Mouse (Mus musculus): ENCODE measurements around the gene Gdi2.
"Not testable (repeated sequence)": the region's sequence is repeated elsewhere in the genome, so short reads cannot be mapped to it uniquely, and the experiment has no call there.

Gene Gdi2

DNA sequence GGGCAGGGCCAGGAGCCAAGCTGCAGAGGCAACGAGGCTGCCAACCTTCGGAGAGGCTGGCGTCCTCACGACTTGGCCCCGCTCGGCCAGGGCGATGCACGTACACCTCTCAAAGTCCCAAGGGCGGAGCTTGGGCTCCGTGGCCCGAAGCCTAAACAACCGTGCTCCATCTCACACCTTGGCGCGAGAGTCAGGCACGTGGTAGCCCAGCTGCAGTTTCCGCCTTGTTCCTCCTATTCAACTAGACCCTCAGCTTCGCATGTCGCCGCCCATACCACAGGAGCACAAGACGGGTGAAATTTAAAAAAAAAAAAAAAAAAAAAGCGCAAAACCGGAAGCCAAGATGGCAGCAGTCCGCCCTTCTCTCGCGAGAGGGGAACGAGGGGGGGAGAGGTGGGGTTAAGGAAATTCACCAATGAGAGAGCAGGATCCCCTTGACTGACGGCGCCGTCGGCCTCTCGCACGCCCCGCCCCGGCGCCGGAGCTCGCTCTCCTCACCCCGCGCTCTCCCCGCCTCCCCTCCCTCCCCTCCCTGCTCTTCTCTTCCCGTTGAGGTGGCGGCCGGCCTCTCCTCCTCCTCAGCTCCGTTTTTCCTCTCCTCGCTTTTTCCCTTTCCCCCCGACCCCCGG, at the start of gene Gdi2:
Gene Gdi2 (plus strand): TSS at position 470 of the 629 bp plus-strand sequence.
- DNase-seq (ENCODE audit: inconsistent age in 2 of 2, low spot score in 1 of 2) = peak; percentile 96 to 98

DNA sequence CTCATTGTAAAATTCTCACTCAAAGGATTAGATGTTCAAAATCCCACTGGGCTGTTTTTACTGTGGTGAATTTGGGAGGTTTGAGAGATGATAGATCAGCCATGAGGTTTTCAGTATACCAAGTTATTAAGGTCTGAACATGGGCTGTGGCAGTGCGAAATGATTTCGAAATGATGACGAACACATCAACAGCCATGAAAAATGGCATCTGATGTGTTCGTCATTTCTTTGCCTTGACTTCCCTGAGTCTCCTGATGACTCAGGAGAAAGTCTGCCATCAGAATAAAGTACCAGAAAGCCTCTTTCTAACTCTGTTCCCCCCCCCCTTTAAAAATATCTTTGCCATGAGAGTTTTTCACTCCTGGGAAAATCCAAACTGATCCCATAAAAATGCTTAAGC, 42.3 kb upstream of the Gdi2 start:
- peak in 1 of 2 experiments; percentile 57 for DNase-seq (ENCODE audit: inconsistent age in 2 of 2, low spot score in 1 of 2)

DNA sequence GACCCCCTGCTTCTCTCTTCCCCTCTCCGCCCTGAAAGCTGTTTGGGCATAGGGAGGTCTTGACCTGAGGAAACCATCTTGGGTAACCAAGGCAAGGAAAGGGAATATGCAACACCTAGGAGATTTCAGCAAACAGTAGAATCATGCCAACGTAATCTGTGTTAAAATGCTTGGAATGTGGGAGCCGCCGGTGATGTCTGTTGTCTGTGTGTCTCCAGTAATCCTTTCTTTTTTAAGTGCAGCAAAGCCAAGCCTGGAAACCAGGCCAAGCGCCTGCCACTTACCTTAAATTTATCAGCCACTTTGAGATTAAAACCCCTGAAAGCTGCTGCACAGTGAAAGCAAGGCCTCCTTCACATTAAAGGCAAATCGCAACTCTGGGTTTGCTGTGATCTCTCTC, 36.8 kb upstream of the Gdi2 start:
- DNase-seq (ENCODE audit: inconsistent age in 2 of 2, low spot score in 1 of 2) = not testable (repeated sequence)

DNA sequence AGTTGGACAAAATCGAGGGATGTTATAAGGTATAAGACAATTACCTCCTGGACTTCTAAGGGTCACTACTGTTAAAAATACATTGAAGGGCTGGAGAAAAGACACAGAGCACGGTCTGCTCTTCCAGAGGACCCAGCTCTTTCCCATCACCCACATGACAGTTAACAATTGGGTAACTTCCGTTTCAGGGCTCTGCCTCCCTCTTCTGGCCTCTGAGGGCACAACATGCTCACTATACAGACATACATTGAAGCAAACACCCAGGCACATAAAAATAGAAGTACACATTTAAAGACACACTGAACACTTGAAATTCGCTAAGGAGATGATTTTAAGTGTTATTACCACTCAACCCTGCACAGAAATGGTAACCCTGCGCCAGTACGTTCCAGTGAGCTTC, 22.5 kb upstream of the Gdi2 start:
- peak in 1 of 2 experiments; percentile 39 for DNase-seq (ENCODE audit: inconsistent age in 2 of 2, low spot score in 1 of 2)

DNA sequence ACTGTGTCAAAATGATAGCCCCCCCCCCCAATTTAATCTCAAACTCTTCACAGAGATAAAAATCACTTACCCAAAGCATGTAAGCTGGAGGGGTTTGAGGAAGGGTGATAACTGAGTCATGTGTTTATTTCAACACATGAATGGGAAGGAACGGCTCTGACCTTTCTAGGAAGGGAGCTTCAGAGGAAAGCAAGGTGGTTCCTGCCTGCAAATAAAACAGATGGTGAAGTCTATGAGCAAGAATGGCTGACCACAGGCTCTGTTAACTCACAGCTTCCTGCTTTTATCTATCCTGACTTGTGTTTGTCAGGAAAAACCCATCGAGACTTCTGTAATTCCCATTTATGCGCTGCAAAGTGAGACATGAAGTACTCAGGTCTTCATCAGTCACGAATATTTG, 18.5 kb upstream of the Gdi2 start:
- not testable (repeated sequence) for DNase-seq (ENCODE audit: inconsistent age in 2 of 2, low spot score in 1 of 2)

DNA sequence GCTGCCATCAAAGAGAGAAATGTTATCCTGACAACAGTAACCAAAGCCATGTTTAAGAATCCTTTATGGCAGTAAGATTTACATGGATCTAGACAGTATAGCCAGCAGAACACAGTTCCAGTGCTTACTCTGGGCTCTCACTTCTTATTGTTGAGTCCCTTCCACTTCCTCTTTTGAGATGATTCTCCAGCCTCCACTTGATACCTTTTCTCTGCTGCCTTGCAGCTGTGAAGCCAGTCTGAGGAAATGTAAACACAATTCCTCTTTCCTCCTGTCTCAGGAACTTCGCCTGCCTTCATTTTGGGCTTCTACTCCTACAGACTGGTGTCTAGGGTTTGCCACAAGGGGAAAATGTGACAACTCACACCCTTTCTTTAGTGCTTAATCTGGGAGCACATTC, 17.9 kb upstream of the Gdi2 start:
- DNase-seq (ENCODE audit: inconsistent age in 2 of 2, low spot score in 1 of 2) = not testable (repeated sequence)

DNA sequence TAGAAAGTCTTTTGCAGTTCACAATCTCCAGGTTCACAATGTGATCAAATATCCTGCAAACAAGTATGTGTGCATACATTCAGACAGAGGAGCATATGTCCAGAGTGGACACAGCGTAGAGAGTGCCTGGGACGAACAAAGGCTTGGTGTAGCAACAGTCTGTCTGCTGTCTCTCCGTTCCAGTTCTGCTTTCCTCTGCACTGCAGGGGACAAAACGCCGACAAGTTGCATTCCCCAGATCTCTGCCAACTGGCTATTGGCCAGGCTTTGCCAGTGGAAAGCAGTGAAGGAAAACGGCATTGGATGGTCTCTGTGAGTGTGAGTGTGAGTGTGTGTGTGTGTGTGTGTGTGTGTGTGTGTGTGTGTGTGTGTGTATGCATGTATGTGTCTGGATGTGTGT, 14.4 kb upstream of the Gdi2 start:
- no peak for DNase-seq (ENCODE audit: inconsistent age in 2 of 2, low spot score in 1 of 2)

DNA sequence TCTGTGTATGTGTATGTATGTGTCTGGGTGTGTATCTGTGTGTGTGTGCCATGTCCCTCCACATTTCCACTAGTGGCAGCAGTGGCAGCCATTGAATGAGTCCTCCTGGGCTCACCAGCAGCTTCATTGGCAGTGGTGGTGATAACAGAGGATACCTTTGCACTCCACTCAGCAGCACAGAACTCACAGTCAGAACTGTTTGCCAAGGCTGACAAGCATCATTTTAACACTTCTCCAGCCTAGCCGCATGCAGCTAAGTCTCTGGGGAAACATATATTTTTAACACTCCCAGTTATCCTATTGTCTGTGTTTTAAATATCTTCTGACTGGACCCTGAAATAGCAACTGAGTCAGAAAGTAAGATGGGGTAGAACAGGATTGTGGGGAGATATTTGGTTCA, 13.9 kb upstream of the Gdi2 start:
- no peak for DNase-seq (ENCODE audit: inconsistent age in 2 of 2, low spot score in 1 of 2)

DNA sequence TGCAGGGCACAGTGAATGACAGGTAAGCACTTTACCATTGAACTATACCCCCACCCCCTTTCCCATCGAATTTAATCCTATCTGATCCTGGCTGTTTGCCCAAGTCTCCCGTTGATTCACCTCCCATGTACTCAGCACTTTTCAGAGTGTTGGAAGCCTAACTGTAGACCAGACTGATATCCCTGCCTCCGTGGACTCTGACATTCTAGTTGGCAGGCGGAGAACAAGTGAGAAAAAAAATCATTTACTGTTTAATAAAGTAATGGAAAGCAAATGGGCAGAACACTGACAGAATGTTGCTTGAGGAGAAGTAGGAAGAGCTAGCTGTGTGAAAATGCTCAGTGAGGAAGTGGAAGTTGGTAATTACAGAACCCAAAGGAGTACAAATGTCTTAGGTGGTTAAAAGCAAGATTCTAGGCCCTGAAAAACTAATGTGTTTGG, 12.2 kb upstream of the Gdi2 start:
- no peak for DNase-seq (ENCODE audit: inconsistent age in 2 of 2, low spot score in 1 of 2)

DNA sequence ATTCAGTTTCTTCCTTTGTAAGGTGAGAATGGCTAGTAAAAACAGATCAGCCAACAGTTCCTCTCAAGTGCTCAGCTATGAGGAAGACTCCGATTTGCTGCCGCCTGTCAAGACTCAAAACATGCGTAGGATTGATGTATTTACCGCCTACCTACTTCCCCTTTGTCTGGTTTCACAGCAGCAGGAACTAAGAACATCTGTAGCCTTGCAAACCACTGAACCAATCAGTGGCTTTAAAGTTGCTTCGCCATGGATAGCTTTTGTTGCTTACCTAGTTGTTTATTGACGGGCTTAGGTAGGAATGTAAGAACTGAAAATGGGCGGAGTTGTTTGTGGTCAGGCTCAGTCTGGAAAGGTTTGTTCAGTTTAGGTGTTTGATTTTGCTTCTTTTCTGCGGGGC, 11.5 kb upstream of the Gdi2 start:
- no peak for DNase-seq (ENCODE audit: inconsistent age in 2 of 2, low spot score in 1 of 2)

DNA sequence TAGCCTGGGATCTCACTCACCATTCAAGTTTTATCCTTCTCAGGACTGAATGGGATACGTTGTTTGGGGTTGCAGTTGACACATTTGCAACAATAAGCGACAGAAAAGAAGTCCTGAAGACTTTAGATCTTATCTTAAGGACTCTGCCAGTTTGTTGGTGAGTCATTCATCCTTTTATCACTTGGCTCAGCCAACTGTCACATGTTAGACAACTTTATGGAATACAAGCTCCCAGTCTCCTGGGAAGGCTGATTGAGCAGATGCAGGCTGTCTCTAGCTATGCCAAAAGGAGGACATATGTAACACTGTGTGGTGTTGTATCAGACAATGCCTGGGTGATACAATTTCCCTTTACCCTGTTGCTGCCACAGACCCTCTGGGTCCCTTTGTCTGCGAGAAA, 7.4 kb upstream of the Gdi2 start:
- no peak for DNase-seq (ENCODE audit: inconsistent age in 2 of 2, low spot score in 1 of 2)

DNA sequence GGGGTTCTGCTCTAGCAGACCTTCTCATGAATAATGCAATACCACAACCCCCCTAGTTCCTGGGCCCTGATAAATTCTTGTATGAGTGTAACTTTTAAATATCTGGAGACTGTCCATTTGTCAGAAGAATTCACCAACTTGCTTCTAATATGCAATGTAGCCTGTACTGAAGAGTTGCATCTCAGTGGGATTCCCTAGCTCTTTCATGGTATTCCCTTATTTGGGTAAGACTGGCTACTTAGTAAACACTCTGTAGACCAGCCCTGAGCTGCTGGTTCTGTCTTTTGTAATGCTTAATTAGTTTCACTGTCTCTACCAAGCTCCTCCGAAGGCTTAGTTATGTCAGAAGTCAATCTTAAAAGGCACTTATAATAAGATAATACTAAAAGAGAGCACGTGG, 6.7 kb upstream of the Gdi2 start:
- DNase-seq (ENCODE audit: inconsistent age in 2 of 2, low spot score in 1 of 2) = not testable (repeated sequence)

DNA sequence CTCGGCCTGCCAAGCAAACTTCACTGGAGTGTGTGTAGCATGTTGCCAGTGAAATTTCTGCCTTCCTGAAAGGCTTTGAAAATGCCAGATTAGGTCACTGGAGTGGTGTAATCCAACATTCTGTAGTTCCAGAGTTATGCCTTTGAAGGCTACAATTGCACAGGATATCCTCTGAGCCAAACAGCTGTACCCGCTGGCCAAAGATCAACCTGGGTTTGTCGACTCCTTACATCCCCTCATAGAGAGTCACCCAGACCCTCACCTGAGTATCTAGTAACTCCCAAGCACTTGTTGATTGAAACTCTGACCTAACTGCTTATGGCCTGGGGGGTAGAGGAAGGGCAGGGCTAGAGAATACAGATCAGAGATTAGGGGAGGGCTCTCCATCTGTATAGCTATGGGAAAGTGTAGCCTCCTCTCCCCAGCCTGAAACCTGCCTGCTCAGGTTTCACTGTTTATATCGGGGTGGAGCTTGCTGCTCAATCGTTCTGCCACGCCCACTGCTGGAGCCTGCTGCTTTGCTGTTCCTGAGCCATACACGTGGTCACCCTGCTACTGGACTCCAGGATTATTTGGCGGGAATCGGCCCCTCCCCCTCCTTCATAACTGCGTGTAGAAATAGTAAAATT, 6.1 kb upstream of the Gdi2 start:
- no peak for DNase-seq (ENCODE audit: inconsistent age in 2 of 2, low spot score in 1 of 2)

DNA sequence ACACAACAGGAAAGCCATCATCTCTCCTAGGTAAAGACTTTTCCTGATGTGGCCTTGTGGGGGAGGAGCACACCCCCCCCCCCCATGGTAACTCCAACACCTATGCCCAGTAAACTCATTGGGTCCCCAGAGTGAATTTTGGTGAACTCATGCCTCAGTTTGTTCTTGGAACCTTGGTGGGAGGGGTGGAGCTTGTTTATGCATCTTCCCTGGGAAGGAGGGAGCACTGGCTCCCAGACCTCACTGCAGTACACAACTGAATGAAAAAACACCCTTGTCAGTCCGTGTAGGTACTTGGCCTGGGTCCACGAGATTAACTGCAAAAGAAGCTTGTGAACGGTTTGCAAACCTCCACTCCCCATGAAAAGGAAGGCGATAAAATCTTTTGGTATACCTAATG, 5.4 kb upstream of the Gdi2 start:
- DNase-seq (ENCODE audit: inconsistent age in 2 of 2, low spot score in 1 of 2) = no peak

DNA sequence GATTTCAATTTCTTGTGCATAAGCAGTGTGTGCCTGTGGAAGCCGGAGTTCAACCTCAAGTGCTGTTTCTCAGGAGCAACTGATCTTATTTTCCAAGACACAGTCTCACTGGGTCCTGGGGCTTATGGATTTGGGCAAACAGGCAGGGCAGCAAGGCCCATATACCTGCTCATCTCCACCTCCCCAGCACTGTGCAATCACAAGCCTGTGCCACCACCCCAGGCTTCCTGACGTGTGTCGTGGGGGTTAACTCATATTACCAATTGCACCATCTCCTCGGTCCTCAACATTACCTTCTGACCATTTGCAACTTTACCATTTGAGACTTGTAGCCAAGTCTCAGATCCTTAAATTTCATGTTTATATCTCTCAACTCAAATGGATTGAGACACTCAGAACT, 3.7 kb upstream of the Gdi2 start:
- no peak for DNase-seq (ENCODE audit: inconsistent age in 2 of 2, low spot score in 1 of 2)

DNA sequence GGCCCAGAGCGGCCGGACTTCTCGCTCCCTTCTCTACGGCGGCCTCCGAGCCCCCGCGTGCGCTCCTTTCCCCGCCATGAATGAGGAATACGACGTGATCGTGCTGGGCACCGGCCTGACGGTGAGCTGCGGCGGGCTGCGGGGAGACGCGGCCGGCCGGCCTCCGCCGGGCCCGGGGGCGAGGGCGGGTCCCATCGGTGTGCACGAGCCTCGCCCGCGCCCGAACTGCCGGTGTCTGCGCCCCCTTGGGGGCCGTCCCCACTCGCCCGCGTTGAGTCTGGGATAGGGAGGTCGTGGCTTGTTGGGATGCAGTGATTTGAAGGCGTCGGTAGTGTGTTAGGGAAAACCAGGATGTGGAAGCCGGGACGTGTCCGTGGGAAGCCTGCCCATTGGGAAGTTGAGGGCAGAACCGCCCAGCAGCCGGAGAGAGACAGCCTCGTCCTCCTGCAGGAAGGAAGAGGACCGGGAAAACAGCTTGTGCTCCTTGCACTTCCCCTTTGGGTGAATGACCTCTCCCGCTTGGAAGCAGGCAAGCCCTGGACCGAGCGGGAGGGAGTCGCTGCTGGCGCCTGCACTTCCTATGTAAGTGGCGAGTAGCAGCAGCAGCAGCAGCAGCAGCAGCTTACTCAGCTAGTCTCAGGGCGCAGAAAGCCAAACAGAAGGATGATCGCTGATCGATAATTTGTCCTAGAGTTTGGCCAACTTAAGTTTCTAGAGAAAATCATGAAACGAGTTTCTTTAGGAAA, 533 bp downstream of the Gdi2 start:
- peak; percentile 83 to 94 for DNase-seq (ENCODE audit: inconsistent age in 2 of 2, low spot score in 1 of 2)

DNA sequence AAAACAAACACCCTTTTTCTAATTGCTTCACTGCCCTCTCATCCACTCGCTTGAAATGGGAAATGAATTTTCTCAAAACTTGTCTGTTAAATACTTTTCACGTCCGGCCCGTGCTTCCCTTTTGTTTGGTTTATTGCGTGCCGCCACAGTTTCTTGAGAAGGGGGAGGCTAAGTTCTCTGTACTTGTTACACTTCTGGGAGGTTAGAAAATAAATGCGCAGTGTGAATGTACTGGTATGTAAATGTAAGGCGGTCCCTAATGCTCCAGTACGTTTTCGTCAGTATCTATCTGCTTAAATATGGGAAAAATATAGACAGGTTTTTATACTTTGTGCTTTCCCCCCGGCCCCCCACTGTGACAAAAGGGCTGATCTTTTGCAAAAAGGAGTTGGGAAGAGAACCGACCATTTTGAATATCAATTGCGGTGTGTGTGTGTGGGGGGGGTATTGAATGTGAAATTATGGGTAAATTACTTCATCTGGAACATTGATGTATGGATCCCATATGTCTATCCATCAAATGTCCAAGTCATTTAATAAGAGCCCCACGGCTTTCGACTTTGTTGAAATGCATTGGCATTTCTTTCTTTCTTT, 1.2 kb downstream of the Gdi2 start:
- DNase-seq (ENCODE audit: inconsistent age in 2 of 2, low spot score in 1 of 2) = no peak

DNA sequence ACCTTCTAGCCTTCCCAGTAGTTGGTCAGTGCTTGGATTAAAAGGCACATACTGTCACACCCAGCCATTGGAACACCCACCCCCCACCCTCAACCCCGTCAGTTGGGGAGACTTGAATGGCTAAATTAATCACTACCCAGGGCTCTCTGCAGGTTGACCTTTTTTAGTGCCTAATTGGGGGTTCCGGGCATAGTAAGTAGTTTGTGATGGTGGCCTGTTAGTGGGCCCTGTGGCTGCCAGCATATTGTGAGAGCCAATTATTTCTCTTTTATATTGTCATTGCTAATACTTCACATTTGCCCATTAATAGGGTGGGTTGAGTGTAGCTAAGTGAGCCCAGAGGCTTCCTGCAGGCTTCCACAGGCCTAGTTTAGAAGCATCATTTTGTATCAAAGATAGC, 2.3 kb downstream of the Gdi2 start:
- DNase-seq (ENCODE audit: inconsistent age in 2 of 2, low spot score in 1 of 2) = no peak

DNA sequence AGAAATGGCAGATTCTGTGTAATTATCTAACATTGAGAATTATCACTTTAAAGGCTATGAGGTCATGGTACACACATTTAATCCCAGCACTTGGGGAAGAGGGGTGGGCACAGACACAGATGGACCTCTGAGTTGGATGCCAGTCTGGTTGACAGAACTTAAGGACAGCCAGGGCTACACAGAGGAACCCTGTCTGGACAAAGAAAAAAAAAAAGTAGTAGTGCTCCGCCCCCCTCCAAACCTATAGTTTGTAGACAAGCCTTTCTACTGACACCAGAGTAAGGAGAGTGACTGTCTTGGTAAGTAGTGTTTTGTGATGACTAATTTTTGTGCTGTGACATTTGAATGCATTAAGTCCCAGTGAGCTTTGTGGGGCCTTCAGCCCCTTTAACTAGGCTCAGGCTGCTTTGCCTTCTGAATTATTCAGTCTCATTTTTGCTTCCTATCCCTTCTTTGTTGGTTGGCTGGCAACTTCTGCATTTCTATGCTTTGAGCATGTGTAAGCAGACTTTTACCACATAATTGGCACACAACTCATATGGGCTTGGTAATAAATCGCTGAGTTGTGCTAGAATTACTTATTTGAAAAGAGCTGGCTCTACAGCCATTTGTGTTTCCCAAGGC, 3.4 kb downstream of the Gdi2 start:
- no peak for DNase-seq (ENCODE audit: inconsistent age in 2 of 2, low spot score in 1 of 2)

DNA sequence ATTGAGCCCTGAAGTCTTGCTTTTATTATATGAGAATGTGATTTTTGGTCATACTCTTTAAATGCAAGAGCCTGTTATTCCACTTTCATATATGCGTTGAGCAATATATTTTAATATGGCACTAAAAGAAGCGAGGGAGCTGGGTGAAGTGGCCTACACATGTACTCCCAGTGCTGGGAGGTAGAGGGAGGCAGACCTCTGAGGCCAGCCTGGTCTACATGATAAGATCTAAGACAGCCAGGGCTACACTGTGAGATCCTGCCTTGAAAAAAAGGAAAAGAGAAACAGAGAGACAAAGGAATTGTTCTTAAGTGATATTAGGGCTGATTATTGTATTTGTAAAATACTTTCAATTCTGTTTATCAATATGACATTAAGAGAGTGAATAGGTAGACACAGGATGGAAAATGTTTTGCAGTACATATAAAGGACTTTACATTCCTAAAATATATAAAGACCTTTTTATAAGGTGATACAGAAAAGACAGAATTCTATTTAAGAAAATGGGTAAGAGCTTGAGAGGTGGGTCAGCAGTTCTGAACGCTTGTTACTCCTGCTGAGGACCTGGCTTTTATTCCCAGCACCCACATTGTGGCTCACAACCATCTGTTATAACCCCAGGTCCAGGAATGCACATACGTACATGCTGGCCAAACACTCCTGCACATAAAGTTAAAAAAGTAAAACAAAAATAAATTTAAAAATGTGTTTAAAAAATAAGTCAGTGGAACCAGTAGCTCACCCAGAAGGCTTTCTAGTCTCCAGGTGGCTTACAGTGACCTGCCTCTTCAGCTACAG, 6.4 kb downstream of the Gdi2 start:
- no peak for DNase-seq (ENCODE audit: inconsistent age in 2 of 2, low spot score in 1 of 2)

DNA sequence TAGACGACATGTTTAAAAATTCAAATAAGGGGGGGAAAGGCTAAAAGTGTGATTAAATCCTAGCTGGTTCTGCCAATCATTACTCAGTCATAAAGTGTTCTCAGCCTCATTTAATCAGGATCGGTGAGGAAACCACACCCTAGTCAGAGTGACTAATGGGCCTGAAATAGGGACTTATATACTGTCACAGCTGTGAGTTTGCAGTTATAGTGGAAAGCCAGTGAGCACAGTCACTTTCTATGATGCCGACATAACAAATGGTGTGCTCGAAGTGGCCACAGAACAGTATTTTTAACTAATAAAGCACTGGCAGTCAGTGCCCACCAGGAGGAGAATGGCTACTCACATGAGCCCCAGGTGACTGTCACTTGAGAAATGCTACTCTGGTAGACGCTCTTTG, 7.1 kb downstream of the Gdi2 start:
- DNase-seq (ENCODE audit: inconsistent age in 2 of 2, low spot score in 1 of 2) = no peak

All from adrenal gland, adult (tissue).